Mouse (Mus musculus) ES-Bruce4 (cell line): ENCODE results near the gene Selenow.

ENCODE experiments used
- CTCF ChIP-seq: IDR thresholded peaks from one replicate; pipeline ENCODE4 v1.8.1; 2011; ENCODE audit warnings: low read depth, low read length
- POLR2A ChIP-seq: IDR thresholded peaks from one replicate; pipeline ENCODE4 v1.8.1; 2011; ENCODE audit warnings: low read length; ENCODE audit not compliant: insufficient read depth

- TF ChIP-seq CTCF = no peak
- no peak for TF ChIP-seq POLR2A
Measured at GRCm38 (mm10) chr7:15945721-15946536, 23.7 kb upstream of the Selenow start, which contains the start of gene Nop53.
